Mouse (Mus musculus) heart, adult 11 months (tissue): ENCODE data around the gene Gm10563.
A peak's percentile ranks its signal among the peaks of the same experiment; 100 is the strongest.
"Not testable (repeated sequence)": the region's sequence is repeated elsewhere in the genome, so short reads cannot be mapped to it uniquely, and the experiment has no call there.

Experiments
- DNase-seq: peaks from one replicate; pipeline ENCODE4 v3.0.0; 2022

Gene Gm10563

DNA sequence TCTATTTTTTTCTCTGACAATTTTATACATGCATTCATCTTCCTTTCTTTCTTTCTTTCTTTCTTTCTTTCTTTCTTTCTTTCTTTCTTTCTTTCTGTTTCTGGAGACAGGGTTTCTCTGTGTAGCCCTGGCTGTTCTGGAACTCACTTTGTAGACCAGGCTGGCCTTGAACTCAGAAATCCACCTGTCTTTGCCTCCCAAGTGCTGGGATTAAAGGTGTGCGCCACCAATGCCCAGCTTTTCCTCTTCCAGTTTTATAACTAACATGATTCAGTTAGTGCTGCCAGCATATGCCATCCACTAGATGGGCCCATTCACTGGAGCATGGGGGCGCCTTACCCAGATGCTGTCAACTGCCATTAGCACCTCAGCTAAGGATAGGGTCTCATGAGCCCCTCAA, at the start of gene Gm10563:
Gene Gm10563 (minus strand): TSS at position 101 of the 400 bp plus-strand sequence.
- DNase-seq = not testable (repeated sequence)

GRCm38 (mm10) chr4:155694482-155695401, 49.5 kb upstream of the Gm10563 start:
- DNase-seq = peak; percentile 96

DNA sequence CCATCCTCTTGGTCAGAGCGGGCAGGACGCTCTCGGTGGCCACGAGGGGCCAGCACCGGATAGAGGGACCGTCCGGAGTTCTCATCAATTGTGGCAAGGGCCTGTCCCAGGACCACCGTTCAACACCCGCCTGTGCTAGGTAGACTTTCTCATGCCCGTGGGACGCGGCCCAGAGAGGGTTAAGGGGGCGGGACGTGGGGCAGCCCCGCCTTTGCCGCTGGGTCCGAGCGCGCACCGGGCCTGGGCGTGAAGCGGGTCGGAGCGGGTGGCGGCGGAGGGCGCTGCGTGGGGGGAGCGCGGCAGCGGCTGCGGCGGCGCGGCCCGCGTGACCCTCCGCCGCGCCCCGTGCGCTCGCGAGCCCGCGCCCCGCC, 48.9 kb upstream of the Gm10563 start, which contains the start of gene Fndc10:
Gene Fndc10 (plus strand): TSS at position 232 of the 371 bp plus-strand sequence.
- DNase-seq = peak; percentile 97

DNA sequence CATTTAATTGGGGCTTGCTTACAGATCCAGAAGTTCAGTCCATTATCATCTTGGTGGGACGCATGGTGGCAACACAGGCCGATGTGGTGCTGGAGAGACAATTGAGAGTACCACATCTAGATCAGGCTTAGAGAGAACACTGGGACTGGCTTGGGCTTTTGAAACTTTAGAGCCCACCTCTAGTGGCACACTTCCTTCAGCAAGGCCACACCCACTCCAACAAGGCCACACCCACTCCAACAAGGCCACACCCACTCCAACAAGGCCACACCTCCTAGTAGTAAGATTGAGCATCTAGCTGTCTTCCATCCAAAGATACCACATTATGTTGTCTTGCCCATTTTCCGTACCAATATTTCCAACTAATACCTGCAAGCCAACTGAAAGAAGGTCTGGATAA, 47.2 kb upstream of the Gm10563 start:
- DNase-seq = no peak

- no peak for DNase-seq
Observed at GRCm38 (mm10) chr4:155690571-155691375, 45.6 kb upstream of the Gm10563 start.

DNA sequence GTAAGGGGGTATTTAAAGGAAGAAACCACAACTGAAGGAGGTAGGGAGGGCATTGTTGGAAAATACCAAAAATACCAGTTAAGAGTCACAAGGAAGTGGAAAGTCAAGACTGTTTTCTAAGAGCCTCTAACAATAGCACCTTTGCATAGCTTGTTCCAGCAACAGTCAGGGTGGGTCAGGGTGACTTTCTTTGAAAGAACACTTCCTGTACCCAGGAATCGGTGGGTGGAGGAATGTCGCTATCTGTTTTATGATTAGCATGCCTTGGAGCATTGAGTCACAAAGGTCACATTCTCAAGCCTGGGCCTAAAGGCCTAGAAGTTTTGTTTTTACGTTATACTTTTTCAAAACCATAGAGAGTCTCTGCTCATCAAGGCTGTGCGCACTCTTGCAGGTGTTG, 42.6 kb upstream of the Gm10563 start:
- DNase-seq = not testable (repeated sequence)

DNA sequence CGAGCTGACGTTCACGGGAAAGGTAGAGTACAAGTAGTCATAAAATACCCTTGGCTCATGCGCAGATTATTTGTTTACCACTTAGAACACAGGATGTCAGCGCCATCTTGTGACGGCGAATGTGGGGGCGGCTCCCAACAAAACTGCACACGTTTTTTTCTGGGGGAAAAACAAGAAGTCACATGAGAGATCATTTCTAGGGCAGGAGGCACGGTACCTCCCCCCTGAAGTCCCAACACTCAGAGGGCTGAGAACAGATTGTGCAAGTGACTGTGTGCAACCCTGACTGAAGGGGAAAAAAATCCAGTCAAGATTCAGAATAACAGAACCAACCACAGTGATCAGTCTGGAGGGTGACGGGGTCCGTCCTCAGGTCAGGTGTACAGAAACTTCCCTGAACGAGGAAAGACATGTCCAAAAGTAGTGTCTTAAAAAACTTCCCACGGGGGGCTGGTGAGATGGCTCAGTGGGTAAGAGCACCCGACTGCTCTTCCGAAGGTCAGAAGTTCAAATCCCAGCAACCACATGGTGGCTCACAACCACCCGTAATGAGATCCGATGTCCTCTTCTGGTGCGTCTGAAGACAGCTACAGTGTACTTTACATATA, 38.6 kb upstream of the Gm10563 start:
- DNase-seq = not testable (repeated sequence)

DNA sequence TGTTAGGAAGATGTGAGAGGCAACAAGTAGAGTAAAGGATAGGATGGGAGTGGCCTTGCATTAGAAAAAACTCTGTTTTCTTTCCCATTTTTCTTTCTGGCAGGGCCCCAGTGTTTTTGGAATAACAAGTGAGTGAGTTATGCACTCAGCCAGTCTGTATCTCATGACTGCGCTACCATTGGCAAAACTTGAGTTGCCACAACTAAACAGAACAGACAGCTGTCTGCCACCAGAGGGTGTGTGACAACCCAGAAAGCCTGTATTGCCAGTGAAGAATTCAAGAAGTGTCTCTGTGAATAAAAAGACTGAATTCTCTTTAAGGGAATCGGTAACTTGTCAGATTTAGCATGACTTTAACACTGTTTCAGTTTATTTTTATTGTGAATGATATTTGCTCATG, 30.8 kb upstream of the Gm10563 start:
- DNase-seq = peak; percentile 85

DNA sequence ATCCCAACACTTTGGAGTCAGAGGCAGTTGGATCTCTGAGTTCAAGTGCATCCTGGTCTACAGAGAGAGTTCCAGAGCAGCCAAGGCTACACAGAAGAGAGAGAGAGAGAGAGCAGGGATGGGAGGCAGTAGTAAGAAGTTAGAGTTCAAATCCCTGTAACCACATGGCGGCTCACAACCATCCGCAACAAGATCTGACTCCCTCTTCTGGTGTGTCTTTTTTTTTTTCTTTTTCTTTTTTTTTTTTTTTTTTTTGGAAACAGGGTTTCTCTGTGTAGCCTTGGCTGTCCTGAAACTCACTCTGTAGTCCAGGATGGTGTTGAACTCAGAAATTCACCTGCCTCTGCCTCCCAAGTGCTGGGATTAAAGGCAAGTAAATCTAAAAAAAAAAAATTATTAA, 26.9 kb upstream of the Gm10563 start:
- no peak for DNase-seq

- peak; percentile 92 for DNase-seq
Observed at GRCm38 (mm10) chr4:155670236-155670635, 25.0 kb upstream of the Gm10563 start.

- no peak for DNase-seq
Observed at GRCm38 (mm10) chr4:155669598-155670075, 24.4 kb upstream of the Gm10563 start.

GRCm38 (mm10) chr4:155668689-155669597, 23.7 kb upstream of the Gm10563 start, which contains the start of gene Mib2:
Gene Mib2 (minus strand): TSS chr4:155669198.
- peak; percentile 100 for DNase-seq

DNA sequence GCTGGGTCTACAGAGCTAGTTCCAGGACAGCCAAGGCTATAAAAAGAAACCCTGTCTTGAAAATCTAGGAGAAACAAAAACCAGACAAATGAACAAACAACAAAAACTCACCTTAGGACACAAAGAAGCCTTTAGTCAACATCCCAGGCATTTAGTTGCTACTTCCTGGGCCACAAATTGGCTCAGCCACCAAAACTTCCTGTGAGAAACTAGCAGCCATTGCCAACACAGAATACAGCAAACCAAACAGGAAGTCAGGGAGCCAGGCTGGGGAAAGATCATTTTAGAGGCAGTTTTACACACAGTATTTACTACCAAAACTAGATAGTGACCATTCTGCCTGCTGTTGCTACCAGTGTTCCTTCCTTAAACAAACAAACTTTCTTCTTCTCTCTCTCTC, 21.7 kb upstream of the Gm10563 start:
- DNase-seq = peak; percentile 81

DNA sequence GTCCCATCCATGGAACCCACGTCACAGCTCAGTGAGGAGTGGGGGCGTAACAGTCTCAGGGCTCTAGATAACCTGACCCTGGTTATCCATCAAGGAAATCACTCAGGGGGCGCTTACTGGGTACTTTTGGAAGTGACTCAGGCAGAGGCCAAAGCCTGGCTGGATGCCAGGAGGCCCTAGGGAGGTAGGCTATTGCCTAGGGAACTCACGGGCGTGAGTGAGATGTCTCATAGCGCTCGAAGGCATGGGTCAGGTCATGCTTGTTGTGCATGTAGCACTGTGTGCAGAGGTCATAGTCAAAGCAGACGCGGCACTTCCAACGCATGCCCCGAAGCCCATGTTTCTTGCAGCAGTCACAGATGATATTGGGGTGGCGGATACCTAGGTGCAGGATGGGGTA, 15.4 kb upstream of the Gm10563 start:
- DNase-seq = peak; percentile 84

DNA sequence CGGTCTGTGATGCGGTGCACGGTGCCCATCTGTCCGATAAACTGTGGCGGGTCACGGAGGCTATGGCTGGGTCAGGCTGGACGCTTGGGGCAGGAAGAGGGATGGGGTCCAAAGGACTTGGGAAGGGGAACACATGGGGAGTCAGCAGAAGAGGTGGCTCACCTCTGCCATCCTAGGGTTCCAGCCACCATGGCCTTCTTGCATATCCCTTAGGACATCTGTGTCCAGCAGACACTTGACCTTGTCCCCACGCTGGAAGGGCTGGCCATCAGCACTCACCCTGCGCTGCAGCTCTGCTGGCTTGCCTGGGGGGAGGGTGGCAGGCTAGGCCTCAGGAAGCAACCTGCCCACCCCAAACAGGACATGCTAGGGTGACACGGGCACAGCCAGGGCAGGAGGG, 13.8 kb upstream of the Gm10563 start:
- DNase-seq = peak; percentile 92

DNA sequence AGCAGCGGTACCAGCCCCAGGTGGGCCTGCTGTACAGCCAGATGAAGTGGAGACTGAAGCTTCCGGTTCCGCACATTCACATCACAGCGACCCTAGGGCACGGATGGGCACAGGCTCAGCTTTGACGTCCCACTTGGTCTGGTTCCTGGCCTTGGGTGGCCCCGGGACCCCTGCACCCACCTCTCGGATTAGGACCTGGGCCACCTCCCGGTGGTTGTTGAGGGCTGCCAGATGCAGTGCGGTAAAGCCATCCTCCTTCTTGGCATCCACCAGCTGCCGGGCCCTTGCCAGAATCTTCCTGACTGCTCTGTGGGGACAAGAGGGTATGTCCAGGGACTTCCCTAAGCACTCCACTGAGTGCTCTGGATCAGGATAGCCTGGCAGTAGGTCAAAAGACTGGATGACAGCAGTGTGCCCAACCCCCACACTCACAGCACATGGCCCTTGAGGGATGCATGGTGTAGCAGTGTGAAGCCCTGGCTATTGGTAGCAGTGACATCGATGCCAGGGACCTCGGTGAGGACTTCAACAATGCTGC, 11.1 kb upstream of the Gm10563 start:
- peak; percentile 91 for DNase-seq

DNA sequence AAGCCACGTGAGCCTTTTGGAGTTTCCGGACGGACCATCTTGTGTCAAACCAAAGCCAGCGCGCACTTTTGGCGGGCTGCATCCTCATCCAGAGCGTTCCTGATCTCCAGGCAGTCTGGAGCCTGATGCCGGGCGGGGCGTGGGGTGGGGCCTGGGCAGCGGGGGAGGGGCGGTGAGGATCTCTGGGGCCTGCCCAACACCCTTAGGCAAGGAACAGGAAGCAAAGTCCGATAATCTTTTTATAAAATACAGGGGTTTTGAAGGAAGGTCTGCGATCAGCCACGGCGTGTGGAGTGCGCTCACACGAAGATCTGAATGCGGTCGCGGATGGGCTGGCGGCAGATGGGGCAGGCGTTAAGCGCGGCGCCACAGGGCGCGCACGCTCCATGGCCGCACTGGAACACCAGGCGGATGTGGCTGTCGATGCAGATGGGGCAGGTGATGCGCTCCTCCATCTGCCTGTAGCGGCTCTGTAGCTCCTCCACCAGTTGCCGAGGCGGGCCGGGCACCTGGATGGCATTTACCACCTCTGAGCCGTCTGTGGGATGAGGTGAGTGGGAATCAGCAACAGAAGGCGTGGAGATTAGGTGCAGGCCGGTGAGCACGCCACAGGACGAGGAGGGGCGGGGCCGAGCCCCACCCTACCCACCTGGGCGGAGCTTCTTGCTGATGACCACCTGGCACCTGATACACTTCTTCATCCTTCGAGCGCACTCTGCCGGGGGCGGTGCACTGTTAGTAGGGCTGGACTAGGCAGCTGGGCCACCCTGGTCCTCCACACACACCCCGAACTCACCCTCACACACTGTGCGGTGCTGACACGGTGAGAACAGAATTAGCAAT, 9.5 kb upstream of the Gm10563 start:
- DNase-seq = peak; percentile 98

- DNase-seq = no peak
Observed at GRCm38 (mm10) chr4:155654183-155654455, 8.9 kb upstream of the Gm10563 start.

DNA sequence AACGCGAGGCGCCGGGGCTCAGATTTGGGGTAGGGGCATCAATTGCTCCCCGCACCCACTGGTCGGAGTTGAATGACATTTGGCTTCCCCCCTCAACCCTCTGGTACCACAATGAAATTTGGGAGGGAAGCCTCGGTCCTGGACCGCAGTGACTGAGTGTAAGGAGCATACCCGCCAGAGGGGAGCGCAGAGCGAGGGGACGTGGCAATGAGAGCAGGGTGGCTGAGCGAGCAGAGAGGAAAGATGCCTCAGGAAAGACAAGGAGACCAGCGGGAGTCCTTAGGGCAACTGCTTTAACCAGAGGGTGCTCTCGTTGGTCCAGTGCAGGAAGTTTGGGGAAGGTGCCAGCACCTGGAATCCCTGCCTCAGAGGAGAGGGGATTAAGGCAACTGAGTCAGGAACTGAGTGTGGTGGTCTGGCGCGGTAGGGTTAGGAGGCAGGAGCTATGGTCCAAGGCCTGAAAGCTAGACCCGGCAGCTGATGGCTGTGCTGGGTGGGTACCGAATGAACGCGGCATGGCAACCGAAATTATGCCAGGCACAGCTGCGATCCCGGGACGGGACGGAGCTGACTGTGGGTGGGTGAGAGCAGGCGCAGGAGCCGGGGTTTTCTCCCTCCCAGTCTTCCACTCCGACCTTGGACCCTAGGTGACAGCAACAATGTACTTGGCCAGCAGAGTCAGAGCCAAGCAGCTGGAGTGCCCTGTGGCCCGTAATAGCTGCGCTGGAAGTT, 8.4 kb upstream of the Gm10563 start:
- peak; percentile 96 for DNase-seq

DNA sequence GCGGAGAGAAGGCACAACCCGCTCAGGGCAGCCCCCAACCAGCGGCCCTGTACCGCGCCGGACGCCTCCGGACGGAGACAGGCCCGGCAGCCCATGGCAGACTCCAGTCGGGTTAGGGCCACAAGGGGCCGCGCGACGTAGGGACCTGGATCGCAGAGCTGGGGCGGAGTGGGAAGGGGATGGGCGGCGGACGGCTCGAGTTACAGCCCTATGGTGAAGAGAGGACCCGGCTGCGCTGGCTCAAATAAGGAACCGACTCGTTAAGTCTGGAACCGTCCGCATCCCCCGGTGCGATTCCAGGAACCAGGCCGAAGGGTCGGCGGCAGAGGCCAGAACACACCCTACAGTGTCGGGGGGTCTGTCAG, 7.9 kb upstream of the Gm10563 start, which contains the start of gene Mmp23:
Gene Mmp23 (minus strand): TSS at position 299 of the 365 bp plus-strand sequence.
- DNase-seq = peak; percentile 97
